Mouse (Mus musculus) G1E (cell line): ENCODE measurements at regions not wholly inside any gene's neighbourhood (a gene's known extent, or its start where the extent isn't known, plus 50 kb on each side); places are given as distances from the start of the nearest gene placed in this dataset.

ENCODE experiments used
- ATAC-seq: 2 replicates; pipeline ENCODE4 v1.8.0; 2016; ENCODE audit warnings: mild to moderate bottlenecking; ENCODE audit not compliant: insufficient number of reproducible peaks, poor library complexity, low FRiP score, severe bottlenecking; ENCODE audit errors: extremely low read depth
- DNase-seq: peaks from one replicate; pipeline ENCODE4 v3.0.0; 2012; ENCODE audit warnings: low spot score
- H3K27me3 ChIP-seq: 2 replicates; pipeline ENCODE4 v1.6.1; 2012; ENCODE audit warnings: mild to moderate bottlenecking, low read length, inconsistent platforms; ENCODE audit not compliant: insufficient read depth
- H3K36me3 ChIP-seq: replicated peaks from 2 replicates; pipeline ENCODE3; 2012; ENCODE audit warnings: mild to moderate bottlenecking, inconsistent platforms
- H3K4me1 ChIP-seq: 2 replicates; pipeline ENCODE4 v1.6.1; 2012; ENCODE audit warnings: low read depth, low read length, inconsistent platforms, mixed read lengths; ENCODE audit not compliant: insufficient read depth
- H3K4me3 ChIP-seq: 2 replicates; pipeline ENCODE4 v1.5.1; 2012; ENCODE audit warnings: low read depth, mild to moderate bottlenecking, inconsistent platforms, low read length, moderate library complexity, mixed read lengths
- H3K9me3 ChIP-seq: replicated peaks from 2 replicates; pipeline ENCODE4 v1.6.1; 2012; ENCODE audit warnings: inconsistent platforms
- CTCF ChIP-seq: IDR thresholded peaks from 2 replicates; pipeline ENCODE4 v1.5.1; 2012; ENCODE audit warnings: low read depth, low read length, inconsistent platforms, mixed read lengths
- GATA1 ChIP-seq: IDR thresholded peaks from 2 replicates; pipeline ENCODE4 v1.6.1; 2012; ENCODE audit warnings: borderline replicate concordance, low read length, inconsistent platforms, mixed read lengths
- GATA2 ChIP-seq: IDR thresholded peaks from 2 replicates; pipeline ENCODE4 v1.6.1; 2012; ENCODE audit warnings: low read depth, low read length, inconsistent platforms, borderline replicate concordance
- POLR2AphosphoS5 ChIP-seq: IDR thresholded peaks from 2 replicates; pipeline ENCODE4 v1.6.1; 2012; ENCODE audit warnings: low read depth, low read length, inconsistent platforms; ENCODE audit not compliant: insufficient replicate concordance
- TAL1 ChIP-seq: conservative IDR thresholded peaks from 2 replicates; pipeline ENCODE4 v1.6.1; 2012; ENCODE audit warnings: low read depth, low read length, inconsistent platforms, mixed read lengths

DNA sequence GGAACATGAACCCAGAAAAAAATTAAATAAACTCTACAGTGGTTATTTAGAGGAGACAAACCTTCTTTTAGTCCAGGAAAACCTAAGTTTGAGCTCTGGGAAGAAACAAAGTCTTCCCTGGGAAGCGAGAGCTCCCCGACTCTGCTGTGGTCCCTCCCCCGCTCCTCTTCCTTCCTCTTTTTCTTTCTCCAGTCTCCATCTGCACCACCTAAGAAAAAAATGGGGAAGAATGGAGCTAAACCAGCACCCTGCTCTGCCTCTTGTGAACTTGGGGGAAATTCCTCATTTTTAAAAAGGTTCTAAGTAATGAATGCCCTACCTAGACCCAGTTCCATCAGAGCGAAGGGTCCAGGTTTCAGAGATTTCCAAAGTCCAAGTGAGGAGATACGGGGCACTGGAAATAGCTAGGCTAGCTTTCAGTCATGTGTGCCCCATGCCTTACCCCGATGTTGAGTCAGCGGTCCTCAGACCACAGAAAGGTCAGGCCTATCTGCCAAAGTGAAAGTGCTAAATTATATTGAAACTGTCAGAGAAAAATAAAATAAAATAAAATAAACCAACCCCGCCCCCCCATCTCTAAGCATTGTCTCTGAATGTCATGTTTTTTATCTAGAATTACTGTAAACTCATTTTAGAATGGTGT is 126.1 kb upstream of the Klf3 start:
- ATAC-seq (no peak), DNase-seq (no peak)
- no peak overlapping the region for H3K4me3 ChIP-seq
- H3K4me1 ChIP-seq = peaks cover 70% of the 10 kb centered on the region
- no peaks in the 10 kb centered on the region for H3K9me3 ChIP-seq
- no peak for TF ChIP-seq GATA2
- no peak for TF ChIP-seq POLR2AphosphoS5
- no peak for TF ChIP-seq GATA1
- no peak for TF ChIP-seq TAL1
- no peak for TF ChIP-seq CTCF
- peaks cover 8% of the 10 kb centered on the region for H3K36me3 ChIP-seq
- no peaks in the 10 kb centered on the region for H3K27me3 ChIP-seq

DNA sequence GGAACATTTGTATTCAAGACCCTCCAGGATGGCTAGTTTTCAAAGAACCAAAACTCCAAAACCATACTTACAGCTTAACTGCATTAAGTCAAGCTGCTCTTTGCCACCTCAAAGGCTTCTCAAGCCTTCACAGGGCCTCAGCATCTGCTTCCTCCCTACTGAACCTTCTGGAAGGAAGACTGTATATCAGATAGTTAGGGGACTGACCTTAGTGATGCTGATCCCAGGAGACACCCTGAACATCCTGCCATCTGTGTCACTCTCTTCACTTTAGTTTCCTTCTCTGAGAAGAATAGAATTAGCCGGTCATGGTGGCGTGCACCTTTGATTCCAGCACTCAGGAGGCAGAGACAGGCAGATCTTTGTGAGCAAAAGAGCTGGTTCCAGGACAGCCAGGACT is 124.5 kb upstream of the Klf3 start:
- Histone ChIP-seq H3K36me3 (peaks cover 5% of the 10 kb centered on the region), H3K4me1 (peaks cover 81% of the 10 kb centered on the region), H3K4me3 (no peak overlapping the region), H3K9me3 (no peaks in the 10 kb centered on the region), H3K27me3 (no peaks in the 10 kb centered on the region)
- TF ChIP-seq CTCF (no peak), POLR2AphosphoS5 (no peak), GATA2 (no peak), TAL1 (no peak), GATA1 (no peak)
- DNase-seq = no peak
- no peak for ATAC-seq

DNA sequence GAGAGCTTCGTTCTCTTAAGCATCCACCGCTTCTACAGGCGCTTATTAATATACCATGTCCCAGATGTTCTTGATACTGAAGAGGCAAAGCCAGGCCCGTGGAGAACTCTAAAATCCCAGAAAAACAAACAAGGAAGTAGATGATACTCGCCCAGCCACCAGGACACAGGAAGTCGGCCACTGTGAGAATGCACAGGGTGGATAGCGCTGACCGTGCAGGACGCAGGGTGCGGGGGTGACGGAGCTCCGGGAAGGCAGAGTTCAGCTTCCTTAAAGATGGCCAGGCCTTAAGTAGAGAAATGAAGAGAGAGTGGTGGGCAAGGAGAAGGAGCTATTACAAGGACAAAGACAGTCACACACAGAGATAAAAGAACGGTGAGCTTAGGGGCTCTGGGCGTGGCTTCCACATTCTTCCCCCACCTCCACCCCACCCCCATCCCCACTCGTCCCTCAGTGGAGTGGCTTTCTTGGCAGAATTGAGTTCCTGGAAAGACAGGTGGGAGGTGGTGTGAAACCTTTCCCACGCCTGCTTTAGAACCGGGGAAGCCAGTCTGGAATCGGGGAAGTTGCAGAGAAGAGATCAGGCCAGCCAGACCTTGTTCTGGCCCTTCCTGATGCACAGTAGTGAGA is 123.1 kb upstream of the Klf3 start:
- TF ChIP-seq GATA1 (no peak), TAL1 (no peak), CTCF (no peak), GATA2 (no peak), POLR2AphosphoS5 (no peak)
- ATAC-seq (no peak), DNase-seq (no peak)
- H3K4me1 ChIP-seq = peaks cover 90% of the 10 kb centered on the region
- no peaks in the 10 kb centered on the region for H3K27me3 ChIP-seq
- H3K4me3 ChIP-seq = peak overlapping the region; percentile 65; the same call in 1 of the 2 replicates
- H3K9me3 ChIP-seq = no peaks in the 10 kb centered on the region
- H3K36me3 ChIP-seq = peaks cover 4% of the 10 kb centered on the region

DNA sequence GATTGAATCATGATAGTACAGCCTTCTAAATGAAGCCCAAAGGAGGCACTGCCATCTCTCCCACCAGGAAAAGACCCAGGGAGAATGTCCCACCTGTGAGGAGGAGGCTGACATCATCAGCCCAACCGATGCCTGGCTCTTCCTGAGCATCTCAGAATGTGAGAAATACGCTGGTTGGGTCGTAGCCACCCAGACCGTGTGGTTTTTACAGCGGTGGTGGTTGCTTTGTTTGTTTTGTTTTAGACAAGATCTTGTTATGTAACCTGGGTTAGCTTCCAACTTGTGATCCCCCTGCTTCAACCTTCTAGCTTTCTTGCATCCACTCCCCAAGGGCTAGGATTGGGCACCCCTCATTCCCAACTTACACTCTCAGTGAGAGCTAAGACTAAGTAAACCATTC is 122.0 kb upstream of the Klf3 start:
- TF ChIP-seq CTCF = no peak
- no peak for TF ChIP-seq POLR2AphosphoS5
- ATAC-seq = no peak
- peaks cover 86% of the 10 kb centered on the region for H3K4me1 ChIP-seq

DNA sequence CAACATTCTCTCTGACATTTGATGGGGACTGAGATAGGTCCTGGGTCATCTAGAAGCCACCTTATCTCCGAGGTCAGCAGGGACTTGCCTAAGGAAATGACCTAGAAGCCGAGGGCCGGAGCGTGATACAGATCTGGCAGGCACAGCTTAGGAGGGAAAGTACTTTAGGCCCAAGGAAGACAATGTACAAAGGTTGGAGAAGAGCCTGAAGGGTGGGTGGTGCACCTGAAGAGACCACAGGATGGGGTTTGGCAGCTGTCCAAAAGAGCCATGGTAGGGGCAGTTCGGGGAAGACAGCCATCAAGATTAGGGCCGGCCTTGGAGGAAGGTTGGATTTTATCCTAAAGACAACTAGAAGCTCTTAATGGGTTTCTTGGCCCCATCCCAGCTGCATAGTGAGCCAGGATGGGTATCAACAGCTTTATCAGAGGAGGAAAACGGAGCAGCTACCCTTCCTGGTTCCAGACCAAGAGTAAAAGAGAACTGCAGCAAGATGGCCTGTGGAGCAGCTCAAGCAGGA is 120.8 kb upstream of the Klf3 start:
- H3K36me3 ChIP-seq = no peaks in the 10 kb centered on the region
- H3K27me3 ChIP-seq = no peaks in the 10 kb centered on the region
- TF ChIP-seq CTCF = no peak
- peak; percentile 26; the same call in 1 of the 2 replicates for TF ChIP-seq TAL1
- peaks cover 74% of the 10 kb centered on the region for H3K4me1 ChIP-seq
- H3K9me3 ChIP-seq = no peaks in the 10 kb centered on the region
- DNase-seq (no peak), ATAC-seq (peak; percentile 61)
- H3K4me3 ChIP-seq = peak overlapping the region; percentile 21; the same call in 1 of the 2 replicates

More for the DNA sequence above, 122.0 kb upstream of the Klf3 start:
- Histone ChIP-seq H3K36me3 (peaks cover under 1% of the 10 kb centered on the region), H3K4me3 (no peak overlapping the region), H3K27me3 (no peaks in the 10 kb centered on the region), H3K9me3 (no peaks in the 10 kb centered on the region)
- no peak for DNase-seq

DNA sequence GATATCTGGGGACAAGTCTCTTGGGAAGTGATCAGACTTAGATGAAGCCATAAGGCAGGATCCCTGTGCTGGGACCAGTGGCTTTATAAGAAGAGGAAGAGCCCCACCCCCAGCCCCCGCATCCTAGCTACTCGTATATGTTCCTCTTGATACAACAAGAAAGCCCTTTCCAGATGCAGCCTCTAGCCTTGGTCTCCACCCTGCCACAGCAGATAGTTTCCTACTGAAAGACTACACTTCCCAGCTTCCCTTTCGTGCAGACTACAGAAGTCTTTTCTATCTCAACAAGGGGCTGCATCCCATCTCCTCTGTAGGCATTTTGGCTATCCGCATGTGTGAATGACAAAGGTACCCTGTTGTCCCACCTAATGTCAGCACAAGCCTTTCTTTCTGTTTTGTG is 119.8 kb upstream of the Klf3 start:
- H3K4me1 ChIP-seq = peaks cover 69% of the 10 kb centered on the region
- no peaks in the 10 kb centered on the region for H3K27me3 ChIP-seq
- no peaks in the 10 kb centered on the region for H3K36me3 ChIP-seq
- ATAC-seq = no peak
- DNase-seq = peak; percentile 60
- no peaks in the 10 kb centered on the region for H3K9me3 ChIP-seq
- H3K4me3 ChIP-seq = no peak overlapping the region
- no peak for TF ChIP-seq POLR2AphosphoS5
- no peak for TF ChIP-seq GATA1
- TF ChIP-seq CTCF = no peak
- TF ChIP-seq TAL1 = no peak
- TF ChIP-seq GATA2 = no peak

DNA sequence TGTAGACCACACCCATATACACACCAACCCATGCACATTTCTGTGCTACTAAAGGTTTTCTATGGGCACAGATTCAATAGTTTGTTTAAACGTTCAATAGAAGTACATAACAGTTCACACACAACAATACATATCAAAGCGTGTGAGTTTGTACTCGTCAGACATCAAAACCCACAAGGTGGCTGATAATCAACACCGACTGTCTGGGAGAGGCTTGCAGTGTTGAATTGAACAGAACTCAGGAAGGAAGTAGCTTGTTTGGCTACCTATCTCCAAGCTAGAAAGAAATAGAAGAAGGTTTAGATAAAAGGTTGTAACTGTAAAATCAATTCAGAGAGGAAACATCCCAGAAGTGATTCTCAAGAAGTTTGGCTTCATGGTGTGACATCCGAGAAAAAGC is 118.9 kb upstream of the Klf3 start:
- no peak for TF ChIP-seq CTCF
- no peak for TF ChIP-seq GATA1
- no peak for TF ChIP-seq TAL1
- no peak for TF ChIP-seq POLR2AphosphoS5
- no peak for TF ChIP-seq GATA2
- DNase-seq = no peak
- Histone ChIP-seq H3K27me3 (no peaks in the 10 kb centered on the region), H3K4me1 (peaks cover 67% of the 10 kb centered on the region), H3K4me3 (no peak overlapping the region), H3K36me3 (no peaks in the 10 kb centered on the region), H3K9me3 (no peaks in the 10 kb centered on the region)
- ATAC-seq = no peak
